Mouse (Mus musculus) midbrain, embryonic 14.5 days (tissue): ENCODE measurements at regions not wholly inside any gene's neighbourhood (a gene's known extent, or its start where the extent isn't known, plus 50 kb on each side); places are given as distances from the start of the nearest gene placed in this dataset.
A peak's percentile ranks its signal among the peaks of the same experiment; 100 is the strongest.
"Not testable (repeated sequence)": the region's sequence is repeated elsewhere in the genome, so short reads cannot be mapped to it uniquely, and the experiment has no call there.

Experiments
- ATAC-seq: fragments of 200-750 bp; cut with Nextera tagmentation; 2 replicates; pipeline ENCODE4 v1.8.0; 2017; ENCODE audit warnings: moderate number of reproducible peaks, moderate library complexity; ENCODE audit not compliant: low FRiP score, low TSS enrichment
- DNase-seq: peaks from one replicate; pipeline ENCODE4 v3.0.0-alpha.2; 2015
- H3K27ac ChIP-seq: fragments of 300-500 bp; sonication (generic); replicated peaks from 2 replicates; pipeline ENCODE4 v1.5.1; 2014; ENCODE audit warnings: mild to moderate bottlenecking, low read depth, low read length, moderate library complexity
- H3K27me3 ChIP-seq: fragments of 300-500 bp; sonication (generic); 2 replicates; pipeline ENCODE4 v1.6.1; 2014; ENCODE audit warnings: low read length, control low read depth, mixed read lengths; ENCODE audit not compliant: control insufficient read depth, insufficient read depth
- H3K36me3 ChIP-seq: fragments of 300-500 bp; sonication (generic); 2 replicates; pipeline ENCODE4 v1.6.1; 2014; ENCODE audit warnings: low read length, control low read depth; ENCODE audit not compliant: control insufficient read depth, insufficient read depth
- H3K4me1 ChIP-seq: fragments of 300-500 bp; sonication (generic); 2 replicates; pipeline ENCODE4 v1.6.1; 2014; ENCODE audit warnings: mild to moderate bottlenecking, antibody characterized with exemption, low read length, control low read depth; ENCODE audit not compliant: control insufficient read depth, insufficient read depth
- H3K4me2 ChIP-seq: fragments of 300-500 bp; sonication (generic); 2 replicates; pipeline ENCODE4 v1.6.1; 2014; ENCODE audit warnings: mild to moderate bottlenecking, low read length, moderate library complexity
- H3K4me3 ChIP-seq: fragments of 300-500 bp; sonication (generic); replicated peaks from 2 replicates; pipeline ENCODE4 v1.5.1; 2014; ENCODE audit warnings: low read depth, low read length
- H3K9ac ChIP-seq: fragments of 300-500 bp; sonication (generic); replicated peaks from 2 replicates; pipeline ENCODE4 v1.6.1; 2014; ENCODE audit warnings: mild to moderate bottlenecking, low read length, moderate library complexity
- H3K9me3 ChIP-seq: fragments of 300-500 bp; sonication (generic); 2 replicates; pipeline ENCODE4 v1.6.1; 2016; ENCODE audit warnings: low read length, control low read depth, mixed read lengths; ENCODE audit not compliant: control insufficient read depth
- WGBS: fragments of 180-500 bp; shearing (Covaris S2); extraction: QIAGEN DNeasy Blood & Tissue Kit; methylation state at CpG from one replicate; pipeline ENCODE4 v1.1.7; 2014; 5-methylcytosine and 5-hydroxymethylcytosine counted together

DNA sequence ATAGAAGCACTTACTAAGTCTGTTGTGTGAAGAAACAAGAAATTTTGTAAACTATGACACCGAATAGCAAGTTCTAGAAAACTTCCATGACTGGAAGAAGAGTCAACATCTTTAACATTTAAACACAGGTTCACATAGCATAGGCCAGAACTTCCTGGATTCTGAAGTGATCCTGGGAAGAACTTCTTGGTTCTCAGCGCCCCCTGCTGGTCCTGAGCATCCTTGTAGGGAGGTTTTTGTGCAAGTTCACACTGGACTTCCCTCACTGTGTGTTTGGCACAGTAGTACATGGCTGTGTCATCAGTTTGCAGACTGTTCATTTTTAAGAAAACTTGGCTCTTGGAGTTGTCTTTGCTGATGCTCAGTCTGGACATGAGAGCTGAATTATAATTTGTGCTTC is 335.1 kb downstream of the Adam6a start:
- Histone ChIP-seq H3K4me2 (no peak overlapping the region), H3K4me3 (no peak overlapping the region), H3K9me3 (peaks cover 28% of the 10 kb centered on the region), H3K36me3 (no peaks in the 10 kb centered on the region), H3K27me3 (no peaks in the 10 kb centered on the region), H3K9ac (no peak overlapping the region), H3K4me1 (no peaks in the 10 kb centered on the region), H3K27ac (no peak overlapping the region)
- peak; percentile 0 for DNase-seq
- ATAC-seq = no peak
- 26% methylated on average over 2 of the region's 2 CpGs for WGBS

DNA sequence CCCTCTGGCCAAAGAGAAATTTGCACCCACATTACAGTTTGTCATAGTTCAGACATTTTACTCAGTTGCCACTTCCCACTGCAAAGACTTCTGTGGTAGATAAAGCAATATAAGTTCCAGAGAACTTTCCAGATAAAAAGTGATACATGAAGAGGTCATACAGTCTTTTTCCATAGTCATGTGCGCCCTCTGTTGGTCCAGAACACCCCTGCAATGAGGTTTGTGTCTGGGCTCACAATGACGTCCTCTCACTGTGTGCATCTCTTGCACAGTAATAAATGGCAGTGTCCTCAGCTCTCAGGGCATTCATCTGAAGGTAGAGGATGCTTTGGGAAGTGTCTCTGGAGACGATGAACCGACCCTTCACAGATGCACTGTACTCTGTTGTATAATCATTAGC is 352.4 kb downstream of the Adam6a start:
- no peaks in the 10 kb centered on the region for H3K4me1 ChIP-seq
- 38% methylated on average over 4 of the region's 4 CpGs for WGBS
- DNase-seq (no peak), ATAC-seq (no peak)
- H3K9me3 ChIP-seq = peaks cover 6% of the 10 kb centered on the region; the same call in 1 of the 2 replicates
- H3K27me3 ChIP-seq = no peaks in the 10 kb centered on the region
- H3K4me2 ChIP-seq = no peak overlapping the region
- no peak overlapping the region for H3K9ac ChIP-seq
- H3K27ac ChIP-seq = no peak overlapping the region
- H3K36me3 ChIP-seq = no peaks in the 10 kb centered on the region
- no peak overlapping the region for H3K4me3 ChIP-seq

GRCm38 (mm10) chr12:113906459-113906858 is 362.8 kb downstream of the Adam6a start:
- ATAC-seq (no peak), DNase-seq (no peak)
- Histone ChIP-seq H3K4me2 (no peak overlapping the region), H3K4me3 (no peak overlapping the region), H3K36me3 (no peaks in the 10 kb centered on the region), H3K27ac (no peak overlapping the region), H3K9ac (no peak overlapping the region), H3K4me1 (no peaks in the 10 kb centered on the region), H3K27me3 (no peaks in the 10 kb centered on the region), H3K9me3 (peaks cover 22% of the 10 kb centered on the region)

- DNase-seq = no peak
- no peak overlapping the region for H3K9ac ChIP-seq
- 92% methylated on average over 1 of the region's 1 CpGs for WGBS
- H3K4me1 ChIP-seq = no peaks in the 10 kb centered on the region
- no peaks in the 10 kb centered on the region for H3K36me3 ChIP-seq
- no peak overlapping the region for H3K4me3 ChIP-seq
- H3K27me3 ChIP-seq = no peaks in the 10 kb centered on the region
- peaks cover 29% of the 10 kb centered on the region for H3K9me3 ChIP-seq
- H3K4me2 ChIP-seq = no peak overlapping the region
- H3K27ac ChIP-seq = no peak overlapping the region
- no peak for ATAC-seq
These were observed 364.0 kb downstream of the Adam6a start for GRCm38 (mm10) chr12:113907751-113908150.

- WGBS = 45% methylated on average over 3 of the region's 3 CpGs
- ATAC-seq (no peak), DNase-seq (no peak)
- Histone ChIP-seq H3K27ac (no peak overlapping the region), H3K36me3 (no peaks in the 10 kb centered on the region), H3K9ac (no peak overlapping the region), H3K4me2 (no peak overlapping the region), H3K27me3 (no peaks in the 10 kb centered on the region), H3K4me1 (no peaks in the 10 kb centered on the region), H3K4me3 (no peak overlapping the region), H3K9me3 (peaks cover 20% of the 10 kb centered on the region)
These were observed 368.1 kb downstream of the Adam6a start for GRCm38 (mm10) chr12:113911770-113912169.

DNA sequence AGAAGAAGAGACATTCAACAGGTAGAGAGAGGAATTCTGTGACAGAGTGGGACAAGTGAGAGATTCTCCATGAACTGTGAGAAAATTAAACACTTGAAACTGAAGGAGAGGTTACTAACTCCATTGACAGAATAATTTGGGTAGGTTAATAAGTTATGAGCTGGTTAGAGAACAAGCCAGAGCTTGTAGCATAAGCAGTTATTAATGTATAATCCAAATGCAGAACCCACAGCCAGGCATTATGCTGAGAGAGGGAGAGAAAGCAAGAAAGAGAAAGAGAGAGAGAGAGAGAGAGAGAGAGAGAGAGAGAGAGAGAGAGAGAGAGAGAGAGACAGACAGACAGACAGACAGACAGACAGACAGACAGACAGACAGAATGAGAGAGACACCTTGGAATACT is 397.0 kb downstream of the Adam6a start:
- Histone ChIP-seq H3K9ac (no peak overlapping the region), H3K4me1 (no peaks in the 10 kb centered on the region), H3K9me3 (peaks cover 8% of the 10 kb centered on the region), H3K4me2 (no peak overlapping the region), H3K36me3 (no peaks in the 10 kb centered on the region), H3K27ac (no peak overlapping the region), H3K4me3 (no peak overlapping the region), H3K27me3 (no peaks in the 10 kb centered on the region)
- ATAC-seq = no peak
- DNase-seq = no peak

- not testable (repeated sequence) for H3K36me3 ChIP-seq, H3K4me3 ChIP-seq, H3K4me1 ChIP-seq, ATAC-seq, H3K27me3 ChIP-seq, H3K9me3 ChIP-seq, H3K9ac ChIP-seq, H3K27ac ChIP-seq, DNase-seq, H3K4me2 ChIP-seq
- WGBS = 84% methylated on average over 1 of the region's 1 CpGs
These were observed 400.1 kb downstream of the Adam6a start for GRCm38 (mm10) chr12:113943661-113944327.

DNA sequence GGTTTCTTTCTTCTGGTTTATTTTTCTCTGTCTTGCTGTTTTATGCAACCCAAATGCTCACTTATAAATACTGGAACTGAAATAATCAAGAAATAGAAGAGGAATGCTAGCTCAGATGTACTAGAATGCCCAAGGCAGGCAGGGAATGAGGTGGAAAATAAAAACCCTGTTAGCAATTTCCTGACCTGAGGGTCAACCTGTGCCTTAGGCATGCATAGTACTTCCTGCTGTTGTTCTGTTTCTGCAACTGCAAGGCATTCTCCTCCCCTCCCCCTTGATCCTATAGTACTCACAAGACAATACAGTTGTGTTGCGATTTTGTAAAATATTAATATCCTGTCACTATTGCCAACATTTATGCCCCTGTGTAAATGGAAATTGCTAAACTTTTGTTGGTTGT is 402.1 kb downstream of the Adam6a start:
- not testable (repeated sequence) for DNase-seq, H3K4me1 ChIP-seq, H3K27me3 ChIP-seq, H3K36me3 ChIP-seq, ATAC-seq, H3K9me3 ChIP-seq, H3K4me3 ChIP-seq, H3K27ac ChIP-seq, H3K9ac ChIP-seq, H3K4me2 ChIP-seq
- 94% methylated on average over 1 of the region's 1 CpGs for WGBS

GRCm38 (mm10) chr12:113948017-113948416 is 404.3 kb downstream of the Adam6a start:
- not testable (repeated sequence) for H3K36me3 ChIP-seq, H3K27ac ChIP-seq, H3K27me3 ChIP-seq, H3K4me3 ChIP-seq, H3K4me2 ChIP-seq, H3K9ac ChIP-seq, H3K9me3 ChIP-seq, DNase-seq, H3K4me1 ChIP-seq, ATAC-seq
- 32% methylated on average over 4 of the region's 4 CpGs for WGBS
